Mouse (Mus musculus): ENCODE measurements around the gene Nfrkb.

DNA sequence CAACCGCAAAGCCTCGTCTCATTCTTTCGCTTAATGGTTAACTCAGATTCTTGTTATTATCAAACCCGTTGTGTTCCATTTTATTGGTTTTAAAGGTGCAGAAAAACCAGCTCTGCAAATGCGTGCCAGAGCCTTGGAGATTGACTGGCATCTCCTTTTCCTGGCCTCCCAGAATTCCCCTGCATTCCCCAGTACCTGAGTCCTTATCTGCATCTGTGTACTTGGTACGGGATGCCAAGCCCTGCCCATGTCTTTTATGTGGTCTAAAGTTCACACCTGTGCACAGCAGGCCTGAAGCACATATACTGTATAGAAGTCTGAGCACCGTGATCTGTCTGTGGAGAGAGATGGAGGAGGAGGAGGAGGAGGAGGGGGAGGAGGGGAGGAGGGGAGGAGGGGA lies 51.9 kb downstream of the Nfrkb start:
- TF ChIP-seq CTCF (IDR thresholded peaks at IDR 0.05; ENCODE audit: borderline replicate concordance, extremely low read depth, insufficient read depth, insufficient read length) (no peak), POLR2A (IDR thresholded peaks at IDR 0.05; ENCODE audit: borderline replicate concordance, extremely low read depth, insufficient read depth, insufficient read length, poor library complexity, severe bottlenecking) (no peak)

Data from brain, embryonic 14.5 days (tissue).